Mouse (Mus musculus) CH12.LX (cell line): ENCODE results near the gene Ubtd2. TPM values are rescaled to one million over a fixed set of nuclear protein-coding genes. Genes with fewer than 3 reads are reported as not detected.

Source experiments
- DNase-seq: peaks from one replicate; pipeline ENCODE4 v3.0.0-alpha.2; 2013; ENCODE audit errors: extremely low read depth
- H3K27ac ChIP-seq: 2 replicates; pipeline ENCODE4 v1.5.1; 2012; ENCODE audit warnings: low read depth, mild to moderate bottlenecking, control low read depth, moderate library complexity; ENCODE audit not compliant: insufficient read depth
- H3K27me3 ChIP-seq: replicated peaks from 2 replicates; pipeline ENCODE3; 2012; ENCODE audit warnings: inconsistent platforms
- H3K36me3 ChIP-seq, 2 experiments: replicated peaks in 1 of 2; 2 replicates each; pipeline versions ENCODE3 to v1.6.1; 2012; ENCODE audit warnings: inconsistent platforms in 1 of 2, low read length in 1 of 2, mild to moderate bottlenecking in 1 of 2, mixed read lengths in 1 of 2, moderate library complexity in 1 of 2; ENCODE audit not compliant: control insufficient read depth in 1 of 2, insufficient read depth in 1 of 2
- H3K4me1 ChIP-seq, 2 experiments: 2 replicates each; pipeline ENCODE4 v1.6.1; 2012; ENCODE audit warnings: inconsistent platforms in 1 of 2, moderate library complexity in 1 of 2; ENCODE audit not compliant: insufficient read depth in 2 of 2, control insufficient read depth in 1 of 2
- H3K4me2 ChIP-seq: 2 replicates; pipeline ENCODE4 v1.6.1; 2012; ENCODE audit warnings: low read depth, mild to moderate bottlenecking, control low read depth; ENCODE audit not compliant: poor library complexity, insufficient read depth, severe bottlenecking
- H3K4me3 ChIP-seq, 3 experiments: fragments of 150-350 bp in 1 of 3; sonication (generic) in 1 of 3; replicated peaks in 1 of 3; 2 replicates each; pipeline versions ENCODE3 to v1.5.1; 2011 to 2012; ENCODE audit warnings: low read depth in 2 of 3, low read length in 2 of 3, mild to moderate bottlenecking in 2 of 3, moderate library complexity in 2 of 3, control low read depth in 1 of 3, improper control_type of control experiment in 1 of 3, inconsistent platforms in 1 of 3, mixed read lengths in 1 of 3; ENCODE audit not compliant: poor library complexity in 1 of 3
- H3K79me2 ChIP-seq: replicated peaks from 2 replicates; pipeline ENCODE4 v1.6.1; 2012; ENCODE audit warnings: mild to moderate bottlenecking, moderate library complexity; ENCODE audit not compliant: control insufficient read depth, poor library complexity, insufficient read depth, severe bottlenecking; ENCODE audit errors: extremely low read depth
- H3K9ac ChIP-seq: 2 replicates; pipeline ENCODE4 v1.6.1; 2012; ENCODE audit warnings: low read depth, mild to moderate bottlenecking, control low read depth, moderate library complexity; ENCODE audit not compliant: insufficient read depth
- H3K9me3 ChIP-seq: replicated peaks from 2 replicates; pipeline ENCODE3; 2012; ENCODE audit warnings: low read length, inconsistent platforms, mixed read lengths
- POLR2A ChIP-seq: IDR thresholded peaks from 2 replicates; pipeline ENCODE4 v1.6.1; 2011; ENCODE audit warnings: low read depth, mild to moderate bottlenecking, improper control_type of control experiment, low read length
- RCOR1 ChIP-seq: conservative IDR thresholded peaks from 2 replicates; pipeline ENCODE4 v1.6.1; 2012; ENCODE audit warnings: low read depth, mild to moderate bottlenecking, inconsistent platforms, low read length, improper control_type of control experiment
- ZC3H11A ChIP-seq: IDR thresholded peaks from 2 replicates; pipeline ENCODE4 v1.6.1; 2012; ENCODE audit warnings: low read depth, mild to moderate bottlenecking, inconsistent platforms, low read length, improper control_type of control experiment
- dilution Hi-C: fragments of 300-500 bp; cut with MboI; formaldehyde crosslinking; loops from 2 replicates; pipeline ENCODE4 v1.14.3; 2020; ENCODE audit warnings: low sequenced_read_pairs; ENCODE audit not compliant: extremely low pct_unique_long_range_greater_than_20kb, extremely low pct_ligation_motif_present
- in situ Hi-C: fragments of 300-500 bp; cut with MboI; formaldehyde crosslinking; loops from 3 replicates; pipeline ENCODE4 v1.14.3; 2019; ENCODE audit warnings: low sequenced_read_pairs, low pct_ligation_motif_present, low pct_unique_long_range_greater_than_20kb, mixed read lengths
- polyA plus RNA-seq: library from polyadenylated mRNA; unstranded; fragments of >175 nt; gene quantifications from 2 replicates; pipeline ENCODE4 v1.2.1, GENCODE M21; 2012; ENCODE audit warnings: low read depth; ENCODE audit not compliant: insufficient read length
- total RNA-seq, 2 experiments: library from RNA; depleted of rRNA; stranded (reverse); fragments of 300-350 nt in 1 of 2; fragments of >200 nt in 1 of 2; gene quantifications; 2 replicates each; pipeline ENCODE4 v1.2.3; 2012 to 2014

Gene Ubtd2
- total and polyA plus RNA-seq, 3 experiments = 10.3 to 18.2 (median 17.8) TPM

- Histone ChIP-seq H3K36me3 (peaks cover 8 to 50% of the 10 kb centered on the region in 2 experiments), H3K27ac (no peak overlapping the region), H3K9me3 (no peaks in the 10 kb centered on the region), H3K27me3 (no peaks in the 10 kb centered on the region), H3K4me3 (no peak overlapping the region), H3K4me1 (peaks cover 55 to 78% of the 10 kb centered on the region in 2 experiments), H3K79me2 (no peaks in the 10 kb centered on the region), H3K9ac (no peak overlapping the region), H3K4me2 (no peak overlapping the region)
- in situ Hi-C loops (no loop called here), dilution Hi-C loops (no loop called here)
- TF ChIP-seq RCOR1 = no peak
- no peak for TF ChIP-seq POLR2A
- TF ChIP-seq ZC3H11A = no peak
- no peak for DNase-seq
Observed at GRCm38 (mm10) chr11:32566184-32566583, 111.0 kb downstream of the Ubtd2 start.

Other genes with a start within 250 kb of the Ubtd2 start
- gene Snrnp25, start 250.0 kb upstream of the Ubtd2 start, total RNA-seq (2012; rRNA removed) = 113 and 123 TPM in 2 replicates
- 162 and 208 TPM in 2 replicates for gene Snrnp25, start 250.0 kb upstream of the Ubtd2 start, total RNA-seq (2014; rRNA removed)
- 106 and 131 TPM in 2 replicates for gene Snrnp25, start 250.0 kb upstream of the Ubtd2 start, polyA plus RNA-seq
- gene Rhbdf1, start 233.1 kb upstream of the Ubtd2 start, total RNA-seq (2012; rRNA removed) = 30.1 and 37.6 TPM in 2 replicates
- gene Rhbdf1, start 233.1 kb upstream of the Ubtd2 start, total RNA-seq (2014; rRNA removed) = 24.7 TPM in 2 replicates
- gene Rhbdf1, start 233.1 kb upstream of the Ubtd2 start, polyA plus RNA-seq = 27.2 and 34.2 TPM in 2 replicates
- gene Mpg, start 228.9 kb upstream of the Ubtd2 start, total RNA-seq (2012; rRNA removed) = 40.3 and 41.9 TPM in 2 replicates
- 36.2 and 39.1 TPM in 2 replicates for gene Mpg, start 228.9 kb upstream of the Ubtd2 start, total RNA-seq (2014; rRNA removed)
- gene Mpg, start 228.9 kb upstream of the Ubtd2 start, polyA plus RNA-seq = 39.6 and 41.5 TPM in 2 replicates
- gene Nprl3, start 187.7 kb upstream of the Ubtd2 start, total RNA-seq (2012; rRNA removed) = 51.7 and 58.7 TPM in 2 replicates
- 43.1 and 47.9 TPM in 2 replicates for gene Nprl3, start 187.7 kb upstream of the Ubtd2 start, total RNA-seq (2014; rRNA removed)
- gene Nprl3, start 187.7 kb upstream of the Ubtd2 start, polyA plus RNA-seq = 66.8 and 79.8 TPM in 2 replicates
- gene Hba-x, start 179.0 kb upstream of the Ubtd2 start, total RNA-seq (2012; rRNA removed) = not detected in 2 replicates
- gene Hba-x, start 179.0 kb upstream of the Ubtd2 start, total RNA-seq (2014; rRNA removed) = not detected in 2 replicates
- gene Hba-x, start 179.0 kb upstream of the Ubtd2 start, polyA plus RNA-seq = not detected in 2 replicates
- 1.9 and 4.9 TPM in 2 replicates for gene Hba-a1, start 171.9 kb upstream of the Ubtd2 start, total RNA-seq (2012; rRNA removed)
- gene Hba-a1, start 171.9 kb upstream of the Ubtd2 start, total RNA-seq (2014; rRNA removed) = 4.1 and 5.2 TPM in 2 replicates
- 3.3 and 4.7 TPM in 2 replicates for gene Hba-a1, start 171.9 kb upstream of the Ubtd2 start, polyA plus RNA-seq
- not detected in 2 replicates for gene Hbq1b, start 168.4 kb upstream of the Ubtd2 start, total RNA-seq (2012; rRNA removed)
- gene Hbq1b, start 168.4 kb upstream of the Ubtd2 start, total RNA-seq (2014; rRNA removed) = not detected in 2 replicates
- gene Hbq1b, start 168.4 kb upstream of the Ubtd2 start, polyA plus RNA-seq = not detected in 2 replicates
- gene Hba-a2, start 158.9 kb upstream of the Ubtd2 start, total RNA-seq (2012; rRNA removed) = 2.6 and 4.6 TPM in 2 replicates
- 2.9 and 3.1 TPM in 2 replicates for gene Hba-a2, start 158.9 kb upstream of the Ubtd2 start, total RNA-seq (2014; rRNA removed)
- gene Hba-a2, start 158.9 kb upstream of the Ubtd2 start, polyA plus RNA-seq = 10.3 and 13.3 TPM in 2 replicates
- not detected in 2 replicates for gene Hbq1a, start 155.3 kb upstream of the Ubtd2 start, total RNA-seq (2012; rRNA removed)
- not detected in 2 replicates for gene Hbq1a, start 155.3 kb upstream of the Ubtd2 start, total RNA-seq (2014; rRNA removed)
- not detected in 2 replicates for gene Hbq1a, start 155.3 kb upstream of the Ubtd2 start, polyA plus RNA-seq
- gene Sh3pxd2b, start 107.5 kb upstream of the Ubtd2 start, total RNA-seq (2012; rRNA removed) = 5.3 and 6.7 TPM in 2 replicates
- 1.7 and 2.4 TPM in 2 replicates for gene Sh3pxd2b, start 107.5 kb upstream of the Ubtd2 start, total RNA-seq (2014; rRNA removed)
- gene Sh3pxd2b, start 107.5 kb upstream of the Ubtd2 start, polyA plus RNA-seq = 11.3 and 13.2 TPM in 2 replicates
- 0.25 TPM in 1 of 2 replicates, not detected in the other for gene Efcab9, start 76.7 kb downstream of the Ubtd2 start, total RNA-seq (2012; rRNA removed)
- not detected in 2 replicates for gene Efcab9, start 76.7 kb downstream of the Ubtd2 start, total RNA-seq (2014; rRNA removed)
- 1.1 and 1.5 TPM in 2 replicates for gene Efcab9, start 76.7 kb downstream of the Ubtd2 start, polyA plus RNA-seq
- gene Stk10, start 77.9 kb downstream of the Ubtd2 start, total RNA-seq (2012; rRNA removed) = 18.6 and 23.2 TPM in 2 replicates
- 19.2 and 20.0 TPM in 2 replicates for gene Stk10, start 77.9 kb downstream of the Ubtd2 start, total RNA-seq (2014; rRNA removed)
- gene Stk10, start 77.9 kb downstream of the Ubtd2 start, polyA plus RNA-seq = 37.4 and 40.3 TPM in 2 replicates
- 55.9 and 58.5 TPM in 2 replicates for gene Fbxw11, start 187.4 kb downstream of the Ubtd2 start, total RNA-seq (2012; rRNA removed)
- 82.8 and 85.0 TPM in 2 replicates for gene Fbxw11, start 187.4 kb downstream of the Ubtd2 start, total RNA-seq (2014; rRNA removed)
- 45.0 and 54.5 TPM in 2 replicates for gene Fbxw11, start 187.4 kb downstream of the Ubtd2 start, polyA plus RNA-seq